Mouse (Mus musculus): ENCODE measurements around the gene Iqgap2. TPM values are rescaled to one million over a fixed set of nuclear protein-coding genes. Genes with fewer than 3 reads are reported as not detected.
A peak's percentile ranks its signal among the peaks of the same experiment; 100 is the strongest.

The Iqgap2 gene
- total RNA-seq, 1 experiment from 2014 or later: 209 TPM

GRCm38 (mm10) chr13:95782969-95783332 lies 108.8 kb downstream of the Iqgap2 start:
- ATAC-seq (replicated peaks; ENCODE audit: low read depth, poor library complexity, severe bottlenecking): no peak

GRCm38 (mm10) chr13:95782311-95782968 lies 109.3 kb downstream of the Iqgap2 start:
- ATAC-seq (replicated peaks; ENCODE audit: low read depth, poor library complexity, severe bottlenecking): no peak

GRCm38 (mm10) chr13:95780038-95780437 lies 111.7 kb downstream of the Iqgap2 start:
- ATAC-seq (replicated peaks; ENCODE audit: low read depth, poor library complexity, severe bottlenecking): no peak

DNA sequence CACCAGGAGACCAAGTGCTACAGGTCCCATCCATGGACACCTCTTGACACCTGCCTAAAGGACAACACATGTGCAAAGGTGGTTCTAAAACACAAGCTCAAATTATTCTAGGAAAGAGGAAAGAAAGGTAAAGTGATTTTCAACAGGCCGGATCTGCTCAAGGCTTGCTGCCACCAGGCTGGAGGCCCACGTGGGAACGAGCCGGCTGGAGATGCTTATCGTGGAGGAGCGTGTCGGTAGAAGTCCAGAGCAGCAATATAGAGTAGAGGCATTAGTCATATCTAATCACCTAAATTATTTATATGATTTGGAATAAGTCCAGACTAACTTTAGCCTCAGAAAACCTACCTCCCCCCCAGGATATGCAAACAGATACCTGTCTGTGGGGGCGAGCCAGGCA lies 112.5 kb downstream of the Iqgap2 start:
- 0 out of 2 replicates have a peak, but pooled peaks have one; percentile 20 for ATAC-seq (replicated peaks; ENCODE audit: low read depth, poor library complexity, severe bottlenecking)

DNA sequence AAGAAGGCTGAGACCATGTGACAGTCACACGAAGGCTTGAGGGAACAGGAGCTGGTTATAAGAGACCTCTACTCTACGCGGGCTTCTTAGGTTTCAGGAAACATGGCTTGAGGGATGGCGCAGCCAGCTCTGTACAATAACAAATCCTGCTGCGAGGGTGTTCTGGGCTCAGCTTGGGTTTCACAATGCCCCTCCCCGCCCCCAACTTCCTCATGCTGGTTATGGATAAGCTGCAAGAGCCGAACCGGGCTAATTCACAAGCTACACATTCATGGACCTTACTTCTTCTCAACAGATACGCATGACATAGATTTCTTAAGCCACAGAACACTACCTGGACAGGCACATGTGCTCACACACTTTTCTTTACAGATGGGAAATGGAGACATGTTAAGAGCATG lies 113.0 kb downstream of the Iqgap2 start:
- peak; percentile 70 for ATAC-seq (replicated peaks; ENCODE audit: low read depth, poor library complexity, severe bottlenecking)

- no peak for ATAC-seq (replicated peaks; ENCODE audit: low read depth, poor library complexity, severe bottlenecking)
Measured at GRCm38 (mm10) chr13:95777651-95778391, 113.9 kb downstream of the Iqgap2 start.

DNA sequence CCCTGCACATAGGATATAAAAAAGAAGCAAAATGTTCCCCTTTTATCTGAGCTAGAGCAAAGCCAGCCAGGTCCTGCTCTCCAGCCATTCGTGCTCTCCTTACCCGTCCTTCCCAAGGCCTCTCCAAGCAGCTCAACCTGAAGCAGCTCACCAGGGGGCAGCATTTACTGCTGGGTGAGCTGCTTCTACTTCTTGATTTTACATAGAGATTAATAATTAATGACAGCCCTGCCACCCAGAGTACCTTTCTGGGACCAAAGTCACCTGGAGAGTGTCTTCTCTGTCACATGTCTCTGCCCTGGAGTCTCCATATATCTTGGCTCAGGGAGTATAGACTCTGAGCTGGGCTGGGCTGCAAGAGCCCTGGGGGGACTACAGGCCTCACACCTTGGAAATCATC lies 114.5 kb downstream of the Iqgap2 start:
- ATAC-seq (replicated peaks; ENCODE audit: low read depth, poor library complexity, severe bottlenecking): peak; percentile 62

DNA sequence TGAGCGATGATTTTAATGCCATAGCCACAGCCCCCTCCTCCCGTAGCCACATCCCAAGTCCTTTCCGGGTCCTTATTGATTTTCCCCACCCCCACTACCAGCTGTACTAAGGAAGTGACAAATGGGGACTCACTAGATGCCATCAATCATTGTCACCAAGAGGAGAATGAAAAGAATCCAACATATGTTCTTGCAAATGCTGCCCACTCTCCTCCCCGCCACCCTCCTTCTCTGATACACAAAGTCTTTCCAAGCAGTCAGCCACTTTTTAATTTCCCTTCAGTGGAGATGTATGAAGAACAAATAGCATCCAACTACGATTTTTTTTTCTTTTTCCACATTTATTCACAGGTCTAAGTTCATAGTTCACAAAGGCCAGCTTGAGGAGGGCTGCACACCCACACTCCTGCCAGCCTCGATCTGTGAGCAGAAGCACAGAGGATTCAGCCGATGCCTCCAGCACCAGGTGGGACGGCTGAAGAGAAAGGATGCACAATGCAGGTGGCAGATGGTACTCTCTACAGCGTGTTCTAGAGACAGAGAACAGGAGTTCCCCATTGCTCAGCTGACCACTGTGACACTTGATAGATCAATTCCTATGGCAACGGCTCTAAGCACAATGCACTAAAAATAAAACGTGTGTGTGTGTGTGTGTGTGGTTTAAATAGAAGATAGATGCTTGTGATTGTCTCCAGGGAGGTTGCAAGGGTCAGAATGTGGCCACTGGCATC lies 116.6 kb downstream of the Iqgap2 start:
- ATAC-seq (replicated peaks; ENCODE audit: low read depth, poor library complexity, severe bottlenecking): no peak

DNA sequence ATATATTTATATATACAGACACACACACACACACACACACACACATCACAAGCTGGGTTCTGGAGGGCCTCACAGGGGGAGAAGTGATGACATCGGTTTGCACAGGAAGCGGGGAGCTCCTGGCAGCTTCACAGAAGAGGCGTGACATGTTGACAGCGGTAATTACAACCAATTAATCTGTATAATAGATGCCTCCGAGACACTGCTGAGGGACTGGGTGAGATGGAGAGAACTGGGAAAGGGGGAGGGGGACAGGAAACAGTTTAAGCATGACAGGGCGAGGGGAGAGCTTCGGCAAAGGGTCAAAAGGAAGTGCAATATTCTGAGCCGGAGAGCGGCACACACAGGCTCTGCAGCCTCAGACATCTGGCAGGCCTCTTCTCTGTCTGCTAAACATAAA lies 126.7 kb downstream of the Iqgap2 start:
- peak; percentile 88 for ATAC-seq (replicated peaks; ENCODE audit: low read depth, poor library complexity, severe bottlenecking)

GRCm38 (mm10) chr13:95763876-95764517 lies 127.7 kb downstream of the Iqgap2 start:
- no peak for ATAC-seq (replicated peaks; ENCODE audit: low read depth, poor library complexity, severe bottlenecking)

- ATAC-seq (replicated peaks; ENCODE audit: low read depth, poor library complexity, severe bottlenecking): no peak
Measured at GRCm38 (mm10) chr13:95759810-95760209, 131.9 kb downstream of the Iqgap2 start.

GRCm38 (mm10) chr13:95754285-95754684 lies 137.4 kb downstream of the Iqgap2 start:
- no peak for ATAC-seq (replicated peaks; ENCODE audit: low read depth, poor library complexity, severe bottlenecking)

- ATAC-seq (replicated peaks; ENCODE audit: low read depth, poor library complexity, severe bottlenecking): no peak
Measured at GRCm38 (mm10) chr13:95752386-95752785, 139.3 kb downstream of the Iqgap2 start.

DNA sequence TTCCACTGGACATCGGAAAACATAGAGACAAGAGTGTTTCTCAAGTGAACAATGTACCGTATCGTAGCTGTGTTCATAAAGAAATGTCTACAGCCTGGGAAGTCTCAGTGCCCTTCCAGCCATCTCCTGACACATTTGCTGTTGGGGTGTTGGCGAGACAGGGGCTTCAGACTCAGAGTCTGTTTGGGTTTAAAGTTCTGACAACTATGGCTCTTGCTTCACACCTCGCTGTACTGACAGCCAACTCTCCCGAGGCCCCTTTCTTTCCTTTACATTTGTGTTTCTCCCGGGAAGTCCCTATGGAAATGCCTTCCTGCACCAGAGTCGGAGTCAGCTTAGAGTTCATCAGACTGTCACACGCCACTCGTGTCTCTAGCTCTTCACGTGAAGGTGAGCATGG lies 144.2 kb downstream of the Iqgap2 start:
- ATAC-seq (replicated peaks; ENCODE audit: low read depth, poor library complexity, severe bottlenecking): no peak

GRCm38 (mm10) chr13:95747101-95747500 lies 144.6 kb downstream of the Iqgap2 start:
- no peak for ATAC-seq (replicated peaks; ENCODE audit: low read depth, poor library complexity, severe bottlenecking)

DNA sequence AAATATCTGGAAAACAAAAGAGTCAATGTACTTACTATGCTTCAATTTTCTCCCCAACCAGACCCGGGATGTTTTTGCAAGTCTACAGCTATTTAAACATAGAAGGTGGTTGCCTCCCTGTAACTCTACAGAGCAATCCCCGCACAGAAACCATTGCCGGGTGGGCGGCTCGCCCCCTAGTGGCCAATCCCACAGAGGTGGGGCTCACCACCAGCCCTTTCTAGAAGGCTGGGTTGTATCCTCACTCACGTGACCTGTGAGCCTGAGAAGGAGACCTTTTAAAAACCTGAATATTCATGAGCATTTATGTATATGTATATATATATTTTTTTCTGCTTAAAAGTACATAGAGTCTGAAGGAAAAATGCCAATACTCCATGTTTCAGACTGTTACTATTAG lies 145.2 kb downstream of the Iqgap2 start:
- ATAC-seq (replicated peaks; ENCODE audit: low read depth, poor library complexity, severe bottlenecking): peak; percentile 86

DNA sequence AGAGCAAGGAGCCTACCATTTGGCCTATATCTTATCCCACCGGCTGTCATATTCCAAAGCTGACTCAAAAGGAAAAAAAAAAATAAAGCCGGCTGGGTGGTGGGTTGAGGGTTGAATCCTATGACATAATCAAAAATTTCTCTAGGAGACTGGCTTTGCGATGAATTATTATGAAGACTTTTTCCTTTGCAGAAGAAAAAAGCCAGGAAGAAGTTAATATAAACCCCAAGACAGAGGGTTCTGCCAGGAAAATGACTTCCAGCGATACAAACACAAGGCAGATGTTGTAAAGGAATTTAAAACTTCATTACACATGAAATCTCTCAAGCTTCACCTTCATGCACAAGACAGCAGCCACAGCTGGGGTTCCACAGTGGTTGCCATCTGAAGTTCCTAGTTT lies 146.3 kb downstream of the Iqgap2 start:
- ATAC-seq (replicated peaks; ENCODE audit: low read depth, poor library complexity, severe bottlenecking): no peak

DNA sequence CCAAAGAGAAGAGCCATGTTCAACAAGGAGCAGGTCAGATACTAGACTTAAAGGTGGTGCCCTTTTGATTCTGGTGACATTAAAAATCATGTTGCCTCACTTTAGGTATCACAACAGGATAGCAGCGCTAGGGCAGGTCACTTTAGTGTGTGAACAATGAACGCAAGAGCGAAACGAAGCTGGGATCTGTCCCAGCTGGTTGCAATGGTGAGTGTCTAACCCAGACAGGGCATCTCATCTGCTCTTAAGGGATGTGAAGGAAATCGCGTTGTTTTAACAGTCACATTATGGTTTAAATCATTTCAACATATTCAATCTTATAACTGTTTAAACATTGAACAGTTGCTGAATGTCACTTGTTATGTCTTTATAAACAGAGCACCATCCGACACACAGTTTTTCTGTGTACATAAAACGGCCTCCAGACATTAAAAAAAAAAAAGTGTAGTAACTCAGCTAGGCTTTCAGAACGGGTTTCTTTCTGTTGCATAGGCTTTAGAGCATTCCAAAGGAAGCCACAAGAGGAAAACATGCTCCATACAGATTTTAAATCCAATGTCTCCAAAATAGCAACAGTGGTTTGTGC lies 148.7 kb downstream of the Iqgap2 start:
- no peak for ATAC-seq (replicated peaks; ENCODE audit: low read depth, poor library complexity, severe bottlenecking)

DNA sequence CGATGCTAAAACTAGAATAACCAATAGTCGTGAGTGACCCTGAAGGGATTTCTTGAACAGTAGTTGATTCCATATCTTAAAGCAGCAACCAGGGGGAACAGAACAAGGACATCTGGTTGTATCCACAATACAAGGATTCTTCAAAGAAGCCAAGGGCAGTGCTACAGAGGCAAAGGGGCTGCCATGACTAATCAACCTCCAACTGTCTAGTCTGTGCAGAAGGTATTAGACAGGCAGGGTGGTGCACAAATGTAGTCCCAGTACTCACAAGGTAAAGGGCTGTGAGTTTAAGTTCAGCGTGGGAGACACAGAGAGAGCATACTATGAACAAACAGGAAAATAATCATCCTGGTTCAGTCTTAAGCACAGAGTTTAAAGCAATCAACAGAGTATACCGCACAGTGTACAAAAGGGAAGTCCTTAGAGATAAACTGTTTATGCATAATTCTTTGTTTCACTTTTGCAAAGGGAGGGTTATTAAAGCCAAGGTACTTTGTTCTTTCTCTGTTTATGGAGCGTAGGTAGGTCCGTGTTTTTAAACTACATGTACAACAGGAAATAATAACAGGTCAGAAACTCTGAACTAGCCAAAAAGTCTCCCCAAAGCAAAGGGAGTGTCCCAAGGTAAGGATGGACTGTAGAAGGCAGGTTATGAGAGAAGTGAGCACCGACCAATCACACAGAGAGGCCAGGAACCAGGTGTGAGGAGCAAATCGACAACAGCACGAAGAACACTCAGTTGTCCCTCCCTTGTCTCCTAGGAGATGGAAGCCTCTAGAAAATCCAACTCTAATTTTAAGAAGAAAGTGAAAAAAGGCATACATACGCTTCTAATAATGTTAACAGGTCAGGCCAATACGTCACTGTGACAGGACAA lies 149.7 kb downstream of the Iqgap2 start:
- ATAC-seq (replicated peaks; ENCODE audit: low read depth, poor library complexity, severe bottlenecking): peak; percentile 53

Data from common myeloid progenitor, adult 5-6 weeks (primary cell).